Mouse (Mus musculus): ENCODE data around the gene Pax2. TPM values are rescaled to one million over a fixed set of nuclear protein-coding genes. Genes with fewer than 3 reads are reported as not detected.

The Pax2 gene
- total RNA-seq, 2 experiments from 2014 or later, result not detected

GRCm38 (mm10) chr19:44784391-44784790 is 28.5 kb downstream of the Pax2 start:
- DNase-seq, result no peak

- no peak for DNase-seq
Measured at GRCm38 (mm10) chr19:44788488-44788887, 32.6 kb downstream of the Pax2 start.

- no peak for DNase-seq
Measured at GRCm38 (mm10) chr19:44791981-44792380, 36.1 kb downstream of the Pax2 start.

GRCm38 (mm10) chr19:44797110-44798060 is 41.5 kb downstream of the Pax2 start:
- DNase-seq, result no peak

GRCm38 (mm10) chr19:44798731-44799130 is 42.9 kb downstream of the Pax2 start:
- DNase-seq, result no peak

- no peak for DNase-seq
Measured at GRCm38 (mm10) chr19:44799156-44799555, 43.3 kb downstream of the Pax2 start.

GRCm38 (mm10) chr19:44800327-44800726 is 44.5 kb downstream of the Pax2 start:
- DNase-seq, result no peak

GRCm38 (mm10) chr19:44808734-44809133 is 52.9 kb downstream of the Pax2 start:
- no peak for DNase-seq

- no peak for DNase-seq
Measured at GRCm38 (mm10) chr19:44812666-44813429, 57.0 kb downstream of the Pax2 start.

- no peak for DNase-seq
Measured at GRCm38 (mm10) chr19:44815111-44815510, 59.3 kb downstream of the Pax2 start.

- DNase-seq, result no peak
Measured at GRCm38 (mm10) chr19:44817403-44818128, 61.7 kb downstream of the Pax2 start.

GRCm38 (mm10) chr19:44818676-44819075 is 62.8 kb downstream of the Pax2 start:
- no peak for DNase-seq

- DNase-seq, result no peak
Measured at GRCm38 (mm10) chr19:44821581-44821980, 65.7 kb downstream of the Pax2 start.

- no peak for DNase-seq
Measured at GRCm38 (mm10) chr19:44822295-44822694, 66.5 kb downstream of the Pax2 start.

- no peak for DNase-seq
Measured at GRCm38 (mm10) chr19:44823657-44824056, 67.8 kb downstream of the Pax2 start.

GRCm38 (mm10) chr19:44825216-44825768 is 69.4 kb downstream of the Pax2 start:
- DNase-seq, result no peak

GRCm38 (mm10) chr19:44825819-44826218 is 70.0 kb downstream of the Pax2 start:
- no peak for DNase-seq

- DNase-seq, result no peak
Measured at GRCm38 (mm10) chr19:44833391-44833790, 77.5 kb downstream of the Pax2 start.

- DNase-seq, result no peak
Measured at GRCm38 (mm10) chr19:44834218-44835041, 78.6 kb downstream of the Pax2 start.

GRCm38 (mm10) chr19:44835042-44835930 is 79.4 kb downstream of the Pax2 start:
- peak in 1 of 2 experiments; percentile 10 for DNase-seq

Data from heart, adult 18-20 months (tissue).